Comparison of ENCODE assay signal across 18 mouse cellular contexts in genomic region chr15:32082109-32082508, GRCm38 (mm10).
A peak's percentile ranks its signal among the peaks of the same experiment; 100 is the strongest.
DNase-seq lines count a peak whose midpoint lies in the region; ATAC-seq and TF ChIP-seq lines count a peak whose summit lies in the region.
"Had no signal": no experiment of that assay in that cellular context is flagged by ENCODE, and none has a peak within 500 bp of the region (broad histone marks: within the 10 kb centered on the region; RNA-seq: fewer than 3 reads in every experiment).

No protein-coding gene starts in this region.

- no peaks in the 10 kb centered on the region for H3K9me3 ChIP-seq in hindbrain, postnatal 0 days (ENCODE audit: low read length)
- H3K9me3 ChIP-seq in hindbrain, embryonic 14.5 days (ENCODE audit: control insufficient read depth, low read length) = no peaks in the 10 kb centered on the region
- H3K9me3 ChIP-seq in intestine, embryonic 16.5 days (ENCODE audit: control insufficient read depth, low read length) = no peaks in the 10 kb centered on the region
- H3K9me3 ChIP-seq in midbrain, embryonic 13.5 days = no peaks in the 10 kb centered on the region
- H3K9me3 ChIP-seq: embryonic facial prominence, embryonic 15.5 days; forebrain, embryonic 10.5 days; forebrain, embryonic 15.5 days; heart, embryonic 13.5 days had no signal

- H3K4me3 ChIP-seq in hindbrain, postnatal 0 days (ENCODE audit: low read length) = no peak overlapping the region
- H3K4me3 ChIP-seq in hindbrain, embryonic 14.5 days (replicated peaks; ENCODE audit: low read length) = no peak overlapping the region
- H3K4me3 ChIP-seq in intestine, embryonic 16.5 days (ENCODE audit: low read length) = no peak overlapping the region
- H3K4me3 ChIP-seq in midbrain, embryonic 13.5 days (replicated peaks) = no peak overlapping the region
- H3K4me3 ChIP-seq: embryonic facial prominence, embryonic 15.5 days; erythroblast, embryonic 14.5 days; forebrain, embryonic 10.5 days; forebrain, embryonic 15.5 days; heart, embryonic 13.5 days had no signal

- H3K27me3 ChIP-seq in hindbrain, postnatal 0 days (ENCODE audit: insufficient read depth, low read length) = no peaks in the 10 kb centered on the region
- H3K27me3 ChIP-seq in hindbrain, embryonic 14.5 days (ENCODE audit: control insufficient read depth, insufficient read depth, low read length) = no peaks in the 10 kb centered on the region
- H3K27me3 ChIP-seq in intestine, embryonic 16.5 days (replicated peaks; ENCODE audit: control insufficient read depth, insufficient read depth, low read length) = no peaks in the 10 kb centered on the region
- H3K27me3 ChIP-seq in midbrain, embryonic 13.5 days = no peaks in the 10 kb centered on the region
- H3K27me3 ChIP-seq: embryonic facial prominence, embryonic 15.5 days; forebrain, embryonic 15.5 days; heart, embryonic 13.5 days had no signal

- no peak overlapping the region for H3K9ac ChIP-seq in hindbrain, postnatal 0 days (replicated peaks; ENCODE audit: low read length)
- H3K9ac ChIP-seq in hindbrain, embryonic 14.5 days = no peak overlapping the region
- H3K9ac ChIP-seq in intestine, embryonic 16.5 days (ENCODE audit: low read depth, low read length) = no peak overlapping the region
- H3K9ac ChIP-seq in midbrain, embryonic 13.5 days (replicated peaks) = no peak overlapping the region
- H3K9ac ChIP-seq: embryonic facial prominence, embryonic 15.5 days; forebrain, embryonic 15.5 days; heart, embryonic 13.5 days had no signal

- WGBS in hindbrain, postnatal 0 days = 84% methylated on average over 4 of the region's 4 CpGs
- WGBS in hindbrain, embryonic 14.5 days = 91% methylated on average over 4 of the region's 4 CpGs
- 88% methylated on average over 4 of the region's 4 CpGs for WGBS in intestine, embryonic 16.5 days
- 90% methylated on average over 4 of the region's 4 CpGs for WGBS in midbrain, embryonic 13.5 days

- H3K4me1 ChIP-seq in hindbrain, postnatal 0 days (ENCODE audit: insufficient read depth, low read length) = no peaks in the 10 kb centered on the region
- no peaks in the 10 kb centered on the region for H3K4me1 ChIP-seq in hindbrain, embryonic 14.5 days (replicated peaks; ENCODE audit: control insufficient read depth, insufficient read depth, low read length)
- H3K4me1 ChIP-seq in intestine, embryonic 16.5 days (ENCODE audit: control insufficient read depth, insufficient read depth, low read length) = no peaks in the 10 kb centered on the region
- H3K4me1 ChIP-seq in midbrain, embryonic 13.5 days (replicated peaks) = no peaks in the 10 kb centered on the region
- H3K4me1 ChIP-seq: embryonic facial prominence, embryonic 15.5 days; forebrain, embryonic 10.5 days; forebrain, embryonic 15.5 days; heart, embryonic 13.5 days had no signal

- no peak for TF ChIP-seq CTCF in hindbrain, postnatal 0 days (IDR thresholded peaks at IDR 0.05; ENCODE audit: low read depth)

- no peak for DNase-seq in hindbrain, postnatal 0 days (ENCODE audit: low spot score)
- DNase-seq in hindbrain, embryonic 14.5 days (ENCODE audit: low spot score) = no peak
- DNase-seq in cerebellum, adult 18-20 months = peak; percentile 10 to 17
- DNase-seq in cerebellum, adult 9-11 months = peak; percentile 30
- no peak for DNase-seq in layer of hippocampus, postnatal 10 days (ENCODE audit: low spot score in 2 of 2)
- DNase-seq: adrenal gland, postnatal 10 days; embryo, embryonic 11 days; gastrocnemius, postnatal 36 days; heart, adult 11 months; heart, postnatal 36 days had no signal

- ATAC-seq in hindbrain, postnatal 0 days = peak; percentile 55; the same call in 1 of the 2 replicates
- ATAC-seq in hindbrain, embryonic 14.5 days (ENCODE audit: low FRiP score) = no peak
- no peak for ATAC-seq in intestine, embryonic 16.5 days
- no peak for ATAC-seq in midbrain, embryonic 13.5 days
- ATAC-seq: forebrain, embryonic 15.5 days; hindbrain, embryonic 16.5 days had no signal

- no peak overlapping the region for H3K4me2 ChIP-seq in hindbrain, postnatal 0 days (ENCODE audit: low read depth, low read length)
- no peak overlapping the region for H3K4me2 ChIP-seq in hindbrain, embryonic 14.5 days (replicated peaks)
- no peak overlapping the region for H3K4me2 ChIP-seq in intestine, embryonic 16.5 days (ENCODE audit: low read depth, low read length)
- H3K4me2 ChIP-seq in midbrain, embryonic 13.5 days (replicated peaks) = no peak overlapping the region
- H3K4me2 ChIP-seq: embryonic facial prominence, embryonic 15.5 days; forebrain, embryonic 15.5 days; heart, embryonic 13.5 days had no signal

- H3K27ac ChIP-seq in hindbrain, postnatal 0 days = no peak overlapping the region
- no peak overlapping the region for H3K27ac ChIP-seq in hindbrain, embryonic 14.5 days
- H3K27ac ChIP-seq in intestine, embryonic 16.5 days (ENCODE audit: low read length) = no peak overlapping the region
- H3K27ac ChIP-seq in midbrain, embryonic 13.5 days = no peak overlapping the region
- H3K27ac ChIP-seq: embryonic facial prominence, embryonic 15.5 days; forebrain, embryonic 10.5 days; forebrain, embryonic 15.5 days; heart, embryonic 13.5 days had no signal

- H3K36me3 ChIP-seq in hindbrain, postnatal 0 days (ENCODE audit: insufficient read depth, low read length) = no peaks in the 10 kb centered on the region
- H3K36me3 ChIP-seq in hindbrain, embryonic 14.5 days (replicated peaks; ENCODE audit: control insufficient read depth, insufficient read depth) = no peaks in the 10 kb centered on the region
- no peaks in the 10 kb centered on the region for H3K36me3 ChIP-seq in intestine, embryonic 16.5 days (ENCODE audit: control insufficient read depth, insufficient read depth, low read length)
- H3K36me3 ChIP-seq in midbrain, embryonic 13.5 days = no peaks in the 10 kb centered on the region
- H3K36me3 ChIP-seq: embryonic facial prominence, embryonic 15.5 days; forebrain, embryonic 10.5 days; forebrain, embryonic 15.5 days; heart, embryonic 13.5 days had no signal

Comparison
In these comparisons a context has a peak if more than half of its experiments do, and no peak if none do; other contexts are left out.
1. DNase-seq: peak in cerebellum, adult 18-20 months (2 of 2) and cerebellum, adult 9-11 months (single experiment); none in hindbrain, postnatal 0 days (single experiment), hindbrain, embryonic 14.5 days (single experiment) and layer of hippocampus, postnatal 10 days (0 of 2).